Mouse (Mus musculus): Measurements from ENCODE around the gene Pgpep1. TPM values are rescaled to one million over a fixed set of nuclear protein-coding genes. Genes with fewer than 3 reads are reported as not detected.
A peak's percentile ranks its signal among the peaks of the same experiment; 100 is the strongest.

Gene Pgpep1
- total and polyA plus RNA-seq, 3 experiments = 3.3 to 16.6 (median 9.4) TPM

GRCm38 (mm10) chr8:70658897-70659603 lies 1.1 kb downstream of the Pgpep1 start:
- H3K9me3 ChIP-seq (replicated peaks) = no peaks in the 10 kb centered on the region
- no peak for TF ChIP-seq GATA2 (IDR thresholded peaks at IDR 0.05; ENCODE audit: borderline replicate concordance, low read depth, low read length)
- TF ChIP-seq POLR2AphosphoS5 (IDR thresholded peaks at IDR 0.05; ENCODE audit: insufficient replicate concordance, low read depth, low read length) = no peak
- TF ChIP-seq TAL1 (conservative IDR thresholded peaks at IDR 0.05; ENCODE audit: low read depth, low read length) = no peak
- TF ChIP-seq GATA1 (IDR thresholded peaks at IDR 0.05; ENCODE audit: borderline replicate concordance, low read length) = no peak
- TF ChIP-seq CTCF (IDR thresholded peaks at IDR 0.05; ENCODE audit: low read depth, low read length) = no peak
- peaks cover 37% of the 10 kb centered on the region for H3K4me1 ChIP-seq (ENCODE audit: insufficient read depth, low read depth, low read length)
- no peak for ATAC-seq (ENCODE audit: extremely low read depth, insufficient number of reproducible peaks, low FRiP score, poor library complexity, severe bottlenecking)
- H3K27me3 ChIP-seq (ENCODE audit: insufficient read depth, low read length) = no peaks in the 10 kb centered on the region
- no peak for DNase-seq (ENCODE audit: low spot score)
- H3K4me3 ChIP-seq (ENCODE audit: low read depth, low read length) = peak overlapping the region; percentile 84
- H3K36me3 ChIP-seq (replicated peaks) = peaks cover 41% of the 10 kb centered on the region

- Histone ChIP-seq H3K4me1 (ENCODE audit: insufficient read depth, low read depth, low read length) (peaks cover 33% of the 10 kb centered on the region), H3K36me3 (replicated peaks) (peaks cover 48% of the 10 kb centered on the region), H3K4me3 (ENCODE audit: low read depth, low read length) (no peak overlapping the region), H3K27me3 (ENCODE audit: insufficient read depth, low read length) (no peaks in the 10 kb centered on the region), H3K9me3 (replicated peaks) (no peaks in the 10 kb centered on the region)
- TF ChIP-seq GATA2 (IDR thresholded peaks at IDR 0.05; ENCODE audit: borderline replicate concordance, low read depth, low read length) (no peak), TAL1 (conservative IDR thresholded peaks at IDR 0.05; ENCODE audit: low read depth, low read length) (no peak), CTCF (IDR thresholded peaks at IDR 0.05; ENCODE audit: low read depth, low read length) (no peak), POLR2AphosphoS5 (IDR thresholded peaks at IDR 0.05; ENCODE audit: insufficient replicate concordance, low read depth, low read length) (no peak), GATA1 (IDR thresholded peaks at IDR 0.05; ENCODE audit: borderline replicate concordance, low read length) (no peak)
- no peak for DNase-seq (ENCODE audit: low spot score)
- ATAC-seq (ENCODE audit: extremely low read depth, insufficient number of reproducible peaks, low FRiP score, poor library complexity, severe bottlenecking) = no peak
Measured at GRCm38 (mm10) chr8:70657739-70658138, 2.4 kb downstream of the Pgpep1 start.

- no peak for TF ChIP-seq CTCF (IDR thresholded peaks at IDR 0.05; ENCODE audit: low read depth, low read length)
- TF ChIP-seq GATA2 (IDR thresholded peaks at IDR 0.05; ENCODE audit: borderline replicate concordance, low read depth, low read length) = no peak
- no peak for TF ChIP-seq TAL1 (conservative IDR thresholded peaks at IDR 0.05; ENCODE audit: low read depth, low read length)
- no peak for TF ChIP-seq POLR2AphosphoS5 (IDR thresholded peaks at IDR 0.05; ENCODE audit: insufficient replicate concordance, low read depth, low read length)
- TF ChIP-seq GATA1 (IDR thresholded peaks at IDR 0.05; ENCODE audit: borderline replicate concordance, low read length) = no peak
- ATAC-seq (ENCODE audit: extremely low read depth, insufficient number of reproducible peaks, low FRiP score, poor library complexity, severe bottlenecking) (no peak), DNase-seq (ENCODE audit: low spot score) (no peak)
- H3K36me3 ChIP-seq (replicated peaks) = peaks cover 54% of the 10 kb centered on the region
- no peak overlapping the region for H3K4me3 ChIP-seq (ENCODE audit: low read depth, low read length)
- H3K9me3 ChIP-seq (replicated peaks) = no peaks in the 10 kb centered on the region
- H3K27me3 ChIP-seq (ENCODE audit: insufficient read depth, low read length) = no peaks in the 10 kb centered on the region
- peaks cover 32% of the 10 kb centered on the region for H3K4me1 ChIP-seq (ENCODE audit: insufficient read depth, low read depth, low read length)
Measured at GRCm38 (mm10) chr8:70657214-70657613, 3.0 kb downstream of the Pgpep1 start.

- no peak for ATAC-seq (ENCODE audit: extremely low read depth, insufficient number of reproducible peaks, low FRiP score, poor library complexity, severe bottlenecking)
- H3K4me1 ChIP-seq (ENCODE audit: insufficient read depth, low read depth, low read length) = peaks cover 29% of the 10 kb centered on the region
- H3K27me3 ChIP-seq (ENCODE audit: insufficient read depth, low read length) = no peaks in the 10 kb centered on the region
Measured at GRCm38 (mm10) chr8:70656193-70656790, 3.9 kb downstream of the Pgpep1 start.

GRCm38 (mm10) chr8:70655469-70655868 lies 4.7 kb downstream of the Pgpep1 start:
- no peak for ATAC-seq (ENCODE audit: extremely low read depth, insufficient number of reproducible peaks, low FRiP score, poor library complexity, severe bottlenecking)
- Histone ChIP-seq H3K4me3 (ENCODE audit: low read depth, low read length) (no peak overlapping the region), H3K9me3 (replicated peaks) (no peaks in the 10 kb centered on the region), H3K27me3 (ENCODE audit: insufficient read depth, low read length) (no peaks in the 10 kb centered on the region), H3K4me1 (ENCODE audit: insufficient read depth, low read depth, low read length) (peaks cover 23% of the 10 kb centered on the region), H3K36me3 (replicated peaks) (peaks cover 71% of the 10 kb centered on the region)
- no peak for DNase-seq (ENCODE audit: low spot score)
- no peak for TF ChIP-seq GATA1 (IDR thresholded peaks at IDR 0.05; ENCODE audit: borderline replicate concordance, low read length)
- no peak for TF ChIP-seq TAL1 (conservative IDR thresholded peaks at IDR 0.05; ENCODE audit: low read depth, low read length)
- TF ChIP-seq GATA2 (IDR thresholded peaks at IDR 0.05; ENCODE audit: borderline replicate concordance, low read depth, low read length) = no peak

More at GRCm38 (mm10) chr8:70656193-70656790, 3.9 kb downstream of the Pgpep1 start:
- Histone ChIP-seq H3K9me3 (replicated peaks) (no peaks in the 10 kb centered on the region), H3K36me3 (replicated peaks) (peaks cover 63% of the 10 kb centered on the region), H3K4me3 (ENCODE audit: low read depth, low read length) (no peak overlapping the region)
- no peak for DNase-seq (ENCODE audit: low spot score)
- TF ChIP-seq CTCF (IDR thresholded peaks at IDR 0.05; ENCODE audit: low read depth, low read length) = no peak
- TF ChIP-seq POLR2AphosphoS5 (IDR thresholded peaks at IDR 0.05; ENCODE audit: insufficient replicate concordance, low read depth, low read length) = no peak
- TF ChIP-seq GATA2 (IDR thresholded peaks at IDR 0.05; ENCODE audit: borderline replicate concordance, low read depth, low read length) = no peak
- TF ChIP-seq GATA1 (IDR thresholded peaks at IDR 0.05; ENCODE audit: borderline replicate concordance, low read length) = no peak
- no peak for TF ChIP-seq TAL1 (conservative IDR thresholded peaks at IDR 0.05; ENCODE audit: low read depth, low read length)

GRCm38 (mm10) chr8:70654121-70654520 lies 6.1 kb downstream of the Pgpep1 start:
- no peak for DNase-seq (ENCODE audit: low spot score)
- Histone ChIP-seq H3K4me1 (ENCODE audit: insufficient read depth, low read depth, low read length) (peaks cover 21% of the 10 kb centered on the region), H3K4me3 (ENCODE audit: low read depth, low read length) (no peak overlapping the region), H3K36me3 (replicated peaks) (peaks cover 85% of the 10 kb centered on the region), H3K9me3 (replicated peaks) (no peaks in the 10 kb centered on the region), H3K27me3 (ENCODE audit: insufficient read depth, low read length) (no peaks in the 10 kb centered on the region)
- TF ChIP-seq TAL1 (conservative IDR thresholded peaks at IDR 0.05; ENCODE audit: low read depth, low read length) (no peak), CTCF (IDR thresholded peaks at IDR 0.05; ENCODE audit: low read depth, low read length) (no peak), GATA2 (IDR thresholded peaks at IDR 0.05; ENCODE audit: borderline replicate concordance, low read depth, low read length) (no peak), GATA1 (IDR thresholded peaks at IDR 0.05; ENCODE audit: borderline replicate concordance, low read length) (no peak), POLR2AphosphoS5 (IDR thresholded peaks at IDR 0.05; ENCODE audit: insufficient replicate concordance, low read depth, low read length) (no peak)
- ATAC-seq (ENCODE audit: extremely low read depth, insufficient number of reproducible peaks, low FRiP score, poor library complexity, severe bottlenecking) = no peak

All from G1E (cell line).